Mouse (Mus musculus): ENCODE results near the gene Meis3.

Meis3 gene

DNA sequence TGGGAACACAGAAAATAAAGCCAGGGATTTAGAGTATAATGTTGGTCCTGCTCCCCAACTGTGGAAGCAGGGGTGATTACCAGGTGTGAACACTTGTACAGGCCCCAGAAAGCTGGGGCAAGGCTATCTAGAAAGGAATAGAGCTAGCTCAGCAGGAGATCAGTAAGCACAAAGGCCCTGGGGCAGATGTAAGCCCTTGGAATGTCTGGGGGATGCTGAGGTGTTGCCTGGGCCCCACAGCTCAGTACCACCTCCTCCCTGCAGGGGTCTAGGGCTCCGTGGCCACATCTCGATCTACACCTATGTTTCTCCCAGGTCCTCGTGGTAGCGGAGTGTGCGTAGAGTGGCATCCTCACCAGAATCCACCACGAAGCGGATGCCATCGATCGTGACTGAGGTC is 39.1 kb downstream of the Meis3 start:
- DNase-seq, result no peak

DNA sequence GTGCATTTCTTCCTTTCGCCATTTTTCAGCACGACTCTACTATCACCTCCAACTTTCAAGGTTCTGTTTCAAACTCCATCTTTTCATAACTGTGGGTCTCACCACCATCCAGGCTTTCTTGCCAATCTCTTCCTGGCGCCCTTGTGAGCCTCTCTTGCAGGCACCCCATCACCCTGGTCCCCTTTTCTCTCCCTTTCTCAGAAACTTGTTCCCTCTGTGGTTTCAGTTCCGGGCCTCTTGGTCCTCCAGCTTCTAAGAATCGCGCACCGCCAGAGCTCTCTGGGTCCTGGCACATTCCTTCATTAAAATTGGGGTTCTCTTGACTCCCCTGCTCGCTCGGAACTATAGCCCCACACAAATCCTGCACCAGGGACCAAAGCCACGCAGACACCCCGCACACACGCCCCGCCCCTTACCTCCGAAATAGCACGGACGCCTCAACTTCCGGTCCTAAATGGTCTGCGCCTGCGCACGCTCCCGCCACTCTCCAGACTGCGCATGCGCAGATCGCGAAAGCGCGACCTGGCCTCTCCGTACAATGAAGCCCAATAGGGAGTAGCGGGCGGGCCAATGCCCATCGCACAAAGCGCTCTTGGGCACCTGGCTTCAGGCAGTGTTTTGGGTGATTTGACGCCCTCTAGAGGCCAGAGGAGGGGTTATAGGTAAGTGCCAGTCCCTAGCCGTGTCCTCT is 46.8 kb downstream of the Meis3 start, which contains the start of gene Dhx34:
Dhx34 (minus strand) TSS at position 456 of the 691 bp plus-strand sequence.
- DNase-seq, result peak; percentile 97

- peak; percentile 50 for DNase-seq
Measured at GRCm38 (mm10) chr7:16229869-16230268, 55.0 kb downstream of the Meis3 start.
